Mouse (Mus musculus) midbrain, embryonic 12.5 days (tissue): Measurements from ENCODE around the gene Ptcra. TPM values are rescaled to one million over a fixed set of nuclear protein-coding genes. Genes with fewer than 3 reads are reported as not detected.

Source experiments
- ATAC-seq: fragments of 200-750 bp; cut with Nextera tagmentation; 2 replicates; pipeline ENCODE4 v1.8.0; 2017; ENCODE audit warnings: low read depth, moderate TSS enrichment, moderate library complexity; ENCODE audit not compliant: low FRiP score
- H3K27ac ChIP-seq: fragments of 300-500 bp; sonication (generic); replicated peaks from 2 replicates; pipeline ENCODE4 v1.5.1; 2016; ENCODE audit warnings: mild to moderate bottlenecking
- H3K27me3 ChIP-seq: fragments of 300-500 bp; sonication (generic); 2 replicates; pipeline ENCODE4 v1.6.1; 2016; ENCODE audit warnings: mild to moderate bottlenecking
- H3K36me3 ChIP-seq: fragments of 300-500 bp; sonication (generic); 2 replicates; pipeline ENCODE4 v1.6.1; 2016
- H3K4me1 ChIP-seq: fragments of 300-500 bp; sonication (generic); 2 replicates; pipeline ENCODE4 v1.6.1; 2016
- H3K4me2 ChIP-seq: fragments of 300-500 bp; sonication (generic); replicated peaks from 2 replicates; pipeline ENCODE4 v1.6.1; 2016; ENCODE audit warnings: mild to moderate bottlenecking, moderate library complexity
- H3K4me3 ChIP-seq: fragments of 300-500 bp; sonication (generic); 2 replicates; pipeline ENCODE4 v1.5.1; 2016; ENCODE audit warnings: mild to moderate bottlenecking
- H3K9ac ChIP-seq: fragments of 300-500 bp; sonication (generic); replicated peaks from 2 replicates; pipeline ENCODE4 v1.6.1; 2016; ENCODE audit warnings: mild to moderate bottlenecking, moderate library complexity
- H3K9me3 ChIP-seq: fragments of 300-500 bp; sonication (generic); 2 replicates; pipeline ENCODE4 v1.6.1; 2016; ENCODE audit warnings: mild to moderate bottlenecking
- WGBS: fragments of 180-500 bp; shearing (Covaris S2); methylation state at CpG from one replicate; pipeline ENCODE4 v1.1.7; 2016; 5-methylcytosine and 5-hydroxymethylcytosine counted together
- polyA plus RNA-seq: library from polyadenylated mRNA; unstranded; fragments of >200 nt; fragmentation: Nextera tagmentation; extraction: Ambion mirVana; gene quantifications from 2 replicates; pipeline ENCODE4 v1.2.1, GENCODE M21; 2016

Ptcra gene
- polyA plus RNA-seq, 1 experiment from 2014 or later = 0.55 TPM

DNA sequence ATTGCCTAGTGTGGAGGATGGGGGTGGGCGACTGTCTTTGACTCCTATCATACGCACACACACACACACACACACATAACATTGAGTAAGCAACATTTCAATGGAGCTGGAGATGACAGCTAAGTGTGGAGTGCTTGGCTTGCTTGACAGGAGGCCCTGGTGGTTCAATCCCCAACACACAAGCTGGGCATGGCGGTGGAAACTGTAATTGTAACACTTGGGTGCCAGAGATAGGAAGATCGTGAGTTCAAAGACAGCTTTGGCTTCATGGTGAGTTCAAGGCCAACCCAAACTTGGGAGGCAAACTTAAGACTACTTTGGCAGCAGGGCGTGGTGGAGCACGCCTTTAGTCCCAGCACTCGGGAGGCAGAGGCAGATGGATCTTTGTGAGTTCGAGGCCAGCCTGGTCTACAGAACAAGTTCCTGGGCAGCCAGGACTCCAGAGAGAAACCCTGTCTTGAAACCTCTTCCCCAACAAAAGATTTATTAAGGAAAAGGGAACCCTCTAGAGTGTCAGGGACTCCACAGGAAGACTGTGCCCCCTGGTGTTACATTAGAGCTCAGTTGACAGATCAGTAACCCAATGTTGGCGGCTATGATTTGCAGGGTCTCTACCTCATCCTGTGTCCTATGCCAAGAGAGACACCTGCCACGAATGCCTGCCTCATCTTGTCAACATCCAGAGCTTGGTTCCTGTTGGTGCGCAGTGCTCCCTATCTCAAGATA lies 48.6 kb downstream of the Ptcra start:
- H3K4me2 ChIP-seq = no peak overlapping the region
- peaks cover 19% of the 10 kb centered on the region for H3K4me1 ChIP-seq
- H3K4me3 ChIP-seq = no peak overlapping the region
- peaks cover 36% of the 10 kb centered on the region for H3K36me3 ChIP-seq
- H3K27ac ChIP-seq = no peak overlapping the region
- no peak for ATAC-seq
- no peaks in the 10 kb centered on the region for H3K9me3 ChIP-seq
- H3K27me3 ChIP-seq = no peaks in the 10 kb centered on the region
- 96% methylated on average over 11 of the region's 11 CpGs for WGBS
- no peak overlapping the region for H3K9ac ChIP-seq

DNA sequence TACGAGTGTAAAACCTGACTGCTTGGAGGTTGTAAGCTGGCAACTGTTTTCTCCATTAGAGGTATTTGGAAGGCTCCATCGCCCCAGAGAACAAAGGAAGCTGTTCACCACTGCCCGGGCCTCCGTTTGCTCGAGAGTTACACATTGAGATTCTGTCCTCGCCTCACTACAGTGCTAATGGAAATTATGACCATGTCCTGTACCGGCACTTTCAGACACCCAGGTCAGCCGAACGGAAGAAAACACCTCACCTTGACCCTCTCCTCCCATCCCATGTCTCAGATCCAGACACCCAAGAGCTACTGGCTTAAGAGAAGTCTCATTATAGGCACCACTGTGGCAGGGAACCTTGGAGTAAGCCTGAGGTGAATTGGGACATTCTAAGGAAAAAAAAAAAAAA lies 49.7 kb downstream of the Ptcra start:
- Histone ChIP-seq H3K36me3 (peaks cover 36% of the 10 kb centered on the region), H3K9me3 (no peaks in the 10 kb centered on the region), H3K27me3 (no peaks in the 10 kb centered on the region), H3K27ac (no peak overlapping the region), H3K9ac (no peak overlapping the region), H3K4me3 (no peak overlapping the region), H3K4me2 (no peak overlapping the region), H3K4me1 (peaks cover 19% of the 10 kb centered on the region)
- no peak for ATAC-seq
- 91% methylated on average over 9 of the region's 9 CpGs for WGBS

DNA sequence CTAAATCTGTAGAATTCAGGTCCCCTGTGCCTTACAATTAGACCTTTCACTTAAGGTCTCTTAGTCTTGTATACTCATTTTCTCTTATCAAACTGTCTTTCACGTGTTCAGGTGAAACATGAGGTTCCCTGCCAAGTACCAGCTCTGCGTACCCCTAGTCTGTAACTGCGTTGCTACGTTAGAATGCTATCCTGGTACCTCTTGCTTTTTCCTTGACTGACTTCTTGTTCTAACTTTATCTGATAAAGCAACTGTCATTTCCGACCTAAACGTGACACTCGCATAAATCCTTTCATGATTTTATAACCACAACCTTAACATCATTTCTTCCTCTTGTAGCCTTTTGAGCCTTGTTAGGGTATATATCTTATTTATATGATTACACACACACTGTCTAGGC lies 51.1 kb downstream of the Ptcra start:
- Histone ChIP-seq H3K36me3 (peaks cover 36% of the 10 kb centered on the region), H3K4me2 (peak overlapping the region; percentile 100), H3K9ac (peak overlapping the region; percentile 92), H3K27ac (no peak overlapping the region), H3K4me3 (peak overlapping the region; percentile 94), H3K27me3 (no peaks in the 10 kb centered on the region), H3K9me3 (no peaks in the 10 kb centered on the region), H3K4me1 (peaks cover 19% of the 10 kb centered on the region)
- 81% methylated on average over 7 of the region's 7 CpGs for WGBS
- no peak for ATAC-seq

DNA sequence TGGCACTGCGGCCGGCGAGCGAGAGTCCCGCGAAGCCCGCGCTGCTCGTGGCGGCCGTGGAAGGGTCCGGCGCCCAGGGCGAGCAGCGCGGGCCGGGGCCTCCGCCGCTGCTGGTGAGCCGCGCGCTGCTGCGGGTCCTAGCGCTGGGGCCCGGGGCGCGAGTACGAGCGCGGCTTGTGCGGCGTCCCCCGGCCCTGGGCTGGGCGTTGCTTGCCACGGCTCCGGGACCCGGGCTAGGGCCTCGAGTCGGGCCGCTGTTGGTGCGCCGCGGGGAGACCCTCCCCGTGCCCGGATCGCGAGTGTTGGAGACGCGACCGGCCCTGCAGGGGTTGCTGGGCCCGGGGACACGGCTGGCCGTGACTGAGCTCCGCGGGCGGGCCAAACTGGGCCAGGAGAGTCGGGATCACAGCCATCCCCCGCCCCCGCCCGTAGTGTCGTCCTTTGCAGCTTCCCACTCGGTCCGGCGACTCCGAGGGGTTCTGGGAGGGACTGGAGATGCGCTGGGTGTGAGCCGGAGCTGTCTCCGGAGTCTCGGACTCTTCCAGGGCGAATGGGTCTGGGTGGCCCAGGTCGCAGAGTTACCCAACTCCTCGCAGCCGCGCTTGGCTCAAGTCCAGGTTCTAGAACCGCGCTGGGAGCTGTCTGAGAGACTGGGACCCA lies 51.8 kb downstream of the Ptcra start:
- under 1% methylated on average over 51 of the region's 76 CpGs for WGBS
- no peaks in the 10 kb centered on the region for H3K27me3 ChIP-seq
- peak overlapping the region; percentile 68 for H3K27ac ChIP-seq
- H3K9ac ChIP-seq = peak overlapping the region; percentile 92
- no peak; the same call in 1 of the 2 replicates for ATAC-seq
- H3K9me3 ChIP-seq = no peaks in the 10 kb centered on the region
- peaks cover 19% of the 10 kb centered on the region for H3K4me1 ChIP-seq
- H3K4me3 ChIP-seq = peak overlapping the region; percentile 94
- peaks cover 33% of the 10 kb centered on the region for H3K36me3 ChIP-seq
- peak overlapping the region; percentile 100 for H3K4me2 ChIP-seq

DNA sequence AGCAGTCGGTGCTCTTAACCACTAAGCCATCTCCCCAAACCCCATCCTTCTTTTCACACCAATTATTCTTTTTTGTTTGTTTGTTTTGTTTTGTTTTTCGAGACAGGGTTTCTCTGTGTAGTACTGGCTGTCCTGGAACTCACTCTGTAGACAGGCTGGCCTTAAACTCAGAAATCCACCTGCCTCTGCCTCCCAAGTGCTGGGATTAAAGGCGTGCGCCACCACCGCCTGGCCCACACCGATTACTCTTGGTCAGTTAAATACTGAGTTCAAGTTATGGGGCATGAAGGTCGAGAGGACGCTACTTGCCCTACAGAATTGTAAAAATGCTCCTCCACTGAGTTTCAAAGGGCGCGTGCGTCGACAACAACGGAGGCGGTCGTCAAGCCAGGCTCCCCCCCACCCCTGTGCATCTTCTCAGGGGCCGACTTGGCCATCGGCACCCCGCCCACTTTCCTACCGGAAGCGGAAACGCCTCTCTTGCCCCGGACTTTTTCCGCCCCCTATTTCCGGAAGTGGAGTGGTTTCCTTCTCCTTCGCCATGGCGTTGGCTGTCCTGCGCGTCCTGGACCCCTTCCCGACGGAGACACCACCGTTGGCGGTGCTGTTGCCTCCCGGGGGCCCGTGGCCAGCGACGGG lies 52.4 kb downstream of the Ptcra start, which contains the start of gene Pex6:
TSS of gene Pex6 (plus strand) at position 505 of the 639 bp plus-strand sequence.
- ATAC-seq = peak; percentile 89
- Histone ChIP-seq H3K4me3 (peak within 1 kb of the TSS; percentile 94), H3K27me3 (no peaks in the 10 kb centered on the region), H3K4me2 (peak within 1 kb of the TSS; percentile 100), H3K9ac (peak within 1 kb of the TSS; percentile 92), H3K36me3 (peaks cover 26% of the 10 kb centered on the region), H3K4me1 (peaks cover 22% of the 10 kb centered on the region), H3K27ac (peak within 1 kb of the TSS; percentile 77), H3K9me3 (no peaks in the 10 kb centered on the region)
- WGBS = 7% methylated on average over 36 of the region's 36 CpGs

DNA sequence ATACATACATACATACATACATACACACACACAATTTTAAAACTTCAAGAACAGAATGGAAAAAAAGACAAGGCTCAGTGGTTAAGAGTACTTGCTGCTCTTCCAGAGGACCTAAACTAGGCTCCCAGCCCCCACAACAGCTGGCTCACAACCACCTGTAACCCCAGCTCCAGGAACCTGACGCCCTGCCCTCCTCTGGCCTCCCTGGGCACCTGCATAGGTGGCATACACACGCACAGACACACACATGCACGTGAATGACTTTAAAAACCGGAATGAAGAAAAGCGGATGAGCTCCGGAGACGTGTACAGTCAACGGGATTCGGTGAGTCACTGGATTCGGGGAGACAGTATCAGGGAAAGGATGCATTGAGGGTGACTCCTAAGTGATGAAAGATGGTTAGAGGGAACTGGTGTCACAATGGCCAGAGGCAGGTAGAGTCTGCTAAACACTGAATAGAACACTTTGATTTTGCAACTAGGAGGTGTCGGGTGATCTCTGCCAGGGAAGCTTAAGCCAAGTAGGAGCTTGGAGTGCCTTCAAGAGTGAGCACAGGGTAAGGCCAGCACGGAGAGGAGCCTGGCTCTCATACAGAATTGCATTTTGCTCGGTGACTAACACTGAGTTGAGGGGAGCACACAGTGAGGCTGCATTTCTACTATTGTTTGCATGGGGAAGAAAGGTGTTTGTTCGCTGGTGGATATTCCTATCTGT lies 57.0 kb downstream of the Ptcra start:
- Histone ChIP-seq H3K36me3 (no peaks in the 10 kb centered on the region), H3K9me3 (no peaks in the 10 kb centered on the region), H3K4me3 (no peak overlapping the region), H3K4me2 (peak overlapping the region; percentile 66; the same call in 1 of the 2 replicates), H3K9ac (no peak overlapping the region), H3K4me1 (peaks cover 31% of the 10 kb centered on the region), H3K27ac (no peak overlapping the region), H3K27me3 (no peaks in the 10 kb centered on the region)
- no peak for ATAC-seq
- 92% methylated on average over 14 of the region's 14 CpGs for WGBS

Other genes starting within 250 kb of the Ptcra start
- gene Cul9, start 217.3 kb downstream of the Ptcra start, polyA plus RNA-seq = 14.3 and 15.2 TPM in 2 replicates
- gene Srf, start 207.5 kb downstream of the Ptcra start, polyA plus RNA-seq = 6.6 and 8.1 TPM in 2 replicates
- gene Ptk7, start 134.2 kb downstream of the Ptcra start, polyA plus RNA-seq = 57.1 and 63.4 TPM in 2 replicates
- gene Klc4, start 117.7 kb downstream of the Ptcra start, polyA plus RNA-seq = 43.6 and 44.7 TPM in 2 replicates
- 73.9 and 88.4 TPM in 2 replicates for gene Mrpl2, start 117.5 kb downstream of the Ptcra start, polyA plus RNA-seq
- gene Cul7, start 113.4 kb downstream of the Ptcra start, polyA plus RNA-seq = 48.3 and 49.0 TPM in 2 replicates
- gene Rrp36, start 89.4 kb downstream of the Ptcra start, polyA plus RNA-seq = 54.1 and 56.0 TPM in 2 replicates
- gene Mea1, start 84.9 kb downstream of the Ptcra start, polyA plus RNA-seq = 159 and 175 TPM in 2 replicates
- gene Klhdc3, start 82.8 kb downstream of the Ptcra start, polyA plus RNA-seq = 127 and 131 TPM in 2 replicates
- 111 and 113 TPM in 2 replicates for gene Ppp2r5d, start 58.6 kb downstream of the Ptcra start, polyA plus RNA-seq
- gene Pex6, start 52.2 kb downstream of the Ptcra start, polyA plus RNA-seq = 33.7 and 36.0 TPM in 2 replicates
- gene Gnmt, start 34.5 kb downstream of the Ptcra start, polyA plus RNA-seq = 0.52 and 0.75 TPM in 2 replicates
- gene Cnpy3, start 11.5 kb downstream of the Ptcra start, polyA plus RNA-seq = 54.1 and 54.6 TPM in 2 replicates
- gene 2310039H08Rik, start 8.9 kb upstream of the Ptcra start, polyA plus RNA-seq = 48.5 and 55.0 TPM in 2 replicates
- gene Rpl7l1, start 19.0 kb upstream of the Ptcra start, polyA plus RNA-seq = 150 and 161 TPM in 2 replicates
- gene Bicral, start 94.8 kb upstream of the Ptcra start, polyA plus RNA-seq = 7.8 and 7.9 TPM in 2 replicates
- gene Tbcc, start 127.0 kb upstream of the Ptcra start, polyA plus RNA-seq = 68.4 and 75.1 TPM in 2 replicates
- gene Prph2, start 146.7 kb upstream of the Ptcra start, polyA plus RNA-seq = not detected in 2 replicates
- 23.4 and 25.7 TPM in 2 replicates for gene Ubr2, start 246.8 kb upstream of the Ptcra start, polyA plus RNA-seq